Mouse (Mus musculus) spleen, adult 2 months (tissue): Measurements from ENCODE around the gene Cluap1. TPM values are rescaled to one million over a fixed set of nuclear protein-coding genes. Genes with fewer than 3 reads are reported as not detected.

Experiments used
- DNase-seq, 2 experiments: peaks; one replicate each; pipeline versions ENCODE4 v3.0.0 to v3.0.0-alpha.2; 2012 to 2021; ENCODE audit warnings: low spot score in 2 of 2, low read depth in 1 of 2
- H3K27ac ChIP-seq: fragments of 200-500 bp; 2 replicates; pipeline ENCODE4 v1.5.1; 2012; ENCODE audit warnings: low read length, inconsistent platforms; ENCODE audit not compliant: insufficient read depth
- H3K27me3 ChIP-seq: fragments of 200-500 bp; 2 replicates; pipeline ENCODE4 v1.6.1; 2012; ENCODE audit warnings: mild to moderate bottlenecking, moderate library complexity, low read length, inconsistent platforms; ENCODE audit not compliant: control insufficient read depth, insufficient read depth
- H3K36me3 ChIP-seq: fragments of 200-500 bp; 2 replicates; pipeline ENCODE4 v1.6.1; 2012; ENCODE audit warnings: mild to moderate bottlenecking, low read length, inconsistent platforms; ENCODE audit not compliant: control insufficient read depth, insufficient read depth
- H3K4me1 ChIP-seq: fragments of 200-500 bp; 2 replicates; pipeline ENCODE4 v1.6.1; 2011; ENCODE audit warnings: inconsistent platforms; ENCODE audit not compliant: control insufficient read depth, insufficient read depth, insufficient read length
- H3K4me3 ChIP-seq: fragments of 200-500 bp; 2 replicates; pipeline ENCODE4 v1.5.1; 2011; ENCODE audit warnings: mild to moderate bottlenecking, inconsistent platforms; ENCODE audit not compliant: insufficient read depth, insufficient read length; ENCODE audit errors: extremely low read depth
- CTCF ChIP-seq: fragments of 200-500 bp; IDR thresholded peaks from 2 replicates; pipeline ENCODE4 v1.5.1; 2011; ENCODE audit warnings: mild to moderate bottlenecking, inconsistent platforms; ENCODE audit not compliant: insufficient read depth, insufficient read length, insufficient replicate concordance; ENCODE audit errors: extremely low read depth
- POLR2A ChIP-seq: fragments of 200-500 bp; IDR thresholded peaks from 2 replicates; pipeline ENCODE4 v1.6.1; 2011; ENCODE audit warnings: low read depth, low read length, inconsistent platforms
- WGBS: fragments of 180-500 bp; shearing (Covaris S2); methylation state at CpG from one replicate; pipeline ENCODE4 v1.1.7; 2018; 5-methylcytosine and 5-hydroxymethylcytosine counted together
- polyA plus RNA-seq: library from polyadenylated mRNA; depleted of rRNA; stranded (reverse); fragments of >200 nt; gene quantifications from 2 replicates; pipeline ENCODE4 v1.2.3, GENCODE M21; 2012

The Cluap1 gene
- polyA plus RNA-seq, 1 experiment, result 9.4 TPM

- Histone ChIP-seq H3K4me3 (no peak overlapping the region), H3K27ac (no peak overlapping the region), H3K4me1 (no peaks in the 10 kb centered on the region), H3K36me3 (peaks cover 26% of the 10 kb centered on the region), H3K27me3 (no peaks in the 10 kb centered on the region)
- DNase-seq, result no peak
- no peak for TF ChIP-seq POLR2A
- WGBS, result 88% methylated on average over 6 of the region's 6 CpGs
Measured at GRCm38 (mm10) chr16:3933536-3933935, 24.9 kb downstream of the Cluap1 start.

- no peak for DNase-seq
- H3K4me3 ChIP-seq, result no peak overlapping the region
- no peak overlapping the region for H3K27ac ChIP-seq
- 83% methylated on average over 1 of the region's 1 CpGs for WGBS
- peaks cover 26% of the 10 kb centered on the region for H3K36me3 ChIP-seq
- no peaks in the 10 kb centered on the region for H3K27me3 ChIP-seq
- TF ChIP-seq POLR2A (no peak), CTCF (no peak)
- no peaks in the 10 kb centered on the region for H3K4me1 ChIP-seq
Measured at GRCm38 (mm10) chr16:3934091-3934490, 25.5 kb downstream of the Cluap1 start.

GRCm38 (mm10) chr16:3934701-3935100 is 26.1 kb downstream of the Cluap1 start:
- Histone ChIP-seq H3K4me3 (no peak overlapping the region), H3K4me1 (no peaks in the 10 kb centered on the region), H3K36me3 (peaks cover 26% of the 10 kb centered on the region), H3K27me3 (no peaks in the 10 kb centered on the region), H3K27ac (no peak overlapping the region)
- DNase-seq, result no peak
- TF ChIP-seq CTCF (no peak), POLR2A (no peak)
- WGBS, result 89% methylated on average over 4 of the region's 4 CpGs

- DNase-seq, result no peak
- WGBS, result 89% methylated on average over 1 of the region's 1 CpGs
- Histone ChIP-seq H3K27me3 (no peaks in the 10 kb centered on the region), H3K27ac (no peak overlapping the region), H3K4me3 (no peak overlapping the region), H3K36me3 (peaks cover 8% of the 10 kb centered on the region), H3K4me1 (no peaks in the 10 kb centered on the region)
- TF ChIP-seq POLR2A, result no peak
- TF ChIP-seq CTCF, result no peak
Measured at GRCm38 (mm10) chr16:3951141-3951540, 42.5 kb downstream of the Cluap1 start.

- no peak for DNase-seq
- H3K27ac ChIP-seq, result no peak overlapping the region
- no peak overlapping the region for H3K4me3 ChIP-seq
- peaks cover 3% of the 10 kb centered on the region; the same call in 1 of the 2 replicates for H3K36me3 ChIP-seq
- TF ChIP-seq POLR2A (no peak), CTCF (no peak)
- H3K4me1 ChIP-seq, result no peaks in the 10 kb centered on the region
- H3K27me3 ChIP-seq, result no peaks in the 10 kb centered on the region
- 90% methylated on average over 6 of the region's 6 CpGs for WGBS
Measured at GRCm38 (mm10) chr16:3956369-3956768, 47.8 kb downstream of the Cluap1 start.

- H3K27ac ChIP-seq, result no peak overlapping the region
- 72% methylated on average over 2 of the region's 2 CpGs for WGBS
Measured at GRCm38 (mm10) chr16:3959261-3959660, 50.7 kb downstream of the Cluap1 start.

GRCm38 (mm10) chr16:3964990-3965389 is 56.4 kb downstream of the Cluap1 start:
- WGBS, result 82% methylated on average over 10 of the region's 10 CpGs
- Histone ChIP-seq H3K4me1 (no peaks in the 10 kb centered on the region), H3K27ac (no peak overlapping the region), H3K4me3 (no peak overlapping the region), H3K36me3 (no peaks in the 10 kb centered on the region), H3K27me3 (no peaks in the 10 kb centered on the region)
- DNase-seq, result no peak
- no peak for TF ChIP-seq POLR2A
- TF ChIP-seq CTCF, result no peak

More at GRCm38 (mm10) chr16:3959261-3959660, 50.7 kb downstream of the Cluap1 start:
- no peaks in the 10 kb centered on the region; the same call in 1 of the 2 replicates for H3K36me3 ChIP-seq
- no peaks in the 10 kb centered on the region for H3K27me3 ChIP-seq
- no peaks in the 10 kb centered on the region for H3K4me1 ChIP-seq
- no peak for DNase-seq
- H3K4me3 ChIP-seq, result no peak overlapping the region
- TF ChIP-seq CTCF, result no peak
- no peak for TF ChIP-seq POLR2A
